Mouse (Mus musculus) left cerebral cortex, postnatal 10 days (tissue): ENCODE results near the gene Slc9a1. TPM values are rescaled to one million over a fixed set of nuclear protein-coding genes. Genes with fewer than 3 reads are reported as not detected.

Experiments used
- DNase-seq, 2 experiments: peaks; one replicate each; pipeline ENCODE4 v3.0.0; 2021 to 2022; ENCODE audit warnings: low spot score in 2 of 2, mixed read lengths in 1 of 2; ENCODE audit errors: extremely low spot score in 1 of 2
- intact Hi-C: fragments of 180-260 bp; cut with DNase I; formaldehyde crosslinking; loops from one replicate; pipeline ENCODE4 v1.15.1; 2025
- total RNA-seq, 2 experiments: library from RNA; stranded (reverse); gene quantifications; 2 replicates each; pipeline ENCODE4 v1.2.3; 2021

Slc9a1 gene
- total RNA-seq = 10 to 100 TPM; 37.3 to 40.9 TPM

GRCm38 (mm10) chr4:133369553-133370297 is at the start of gene Slc9a1:
TSS of gene Slc9a1 (plus strand) at chr4:133369706.
- peak; percentile 94 to 95 for DNase-seq
- intact Hi-C loops = no loop called here

- DNase-seq = no peak
- intact Hi-C loops = no loop called here
Observed at GRCm38 (mm10) chr4:133328129-133328528, 41.4 kb upstream of the Slc9a1 start.

GRCm38 (mm10) chr4:133330296-133330695 is 39.2 kb upstream of the Slc9a1 start:
- no peak for DNase-seq
- intact Hi-C loops = no loop called here

- intact Hi-C loops = no loop called here
- no peak for DNase-seq
Observed at GRCm38 (mm10) chr4:133333306-133333705, 36.2 kb upstream of the Slc9a1 start.

GRCm38 (mm10) chr4:133337833-133338520 is 31.5 kb upstream of the Slc9a1 start:
- no peak for DNase-seq
- intact Hi-C loops = no loop called here

GRCm38 (mm10) chr4:133338521-133339095 is 30.9 kb upstream of the Slc9a1 start:
- intact Hi-C loops = no loop called here
- DNase-seq = no peak

- DNase-seq = peak; percentile 96 to 98
- intact Hi-C loops = no loop called here
Observed at GRCm38 (mm10) chr4:133339148-133339749, 30.3 kb upstream of the Slc9a1 start.

- no peak for DNase-seq
- intact Hi-C loops = loop anchor here (5.0 kb wide), 1 partner anchor 33 kb away; no protein-coding TSS in a partner anchor
Observed at GRCm38 (mm10) chr4:133340217-133340616, 29.3 kb upstream of the Slc9a1 start.

GRCm38 (mm10) chr4:133344112-133344511 is 25.4 kb upstream of the Slc9a1 start:
- intact Hi-C loops = loop anchor here (5.0 kb wide), 1 partner anchor 37 kb away; no protein-coding TSS in a partner anchor
- peak in 1 of 2 experiments; percentile 43 for DNase-seq

- DNase-seq = no peak
- intact Hi-C loops = no loop called here
Observed at GRCm38 (mm10) chr4:133345702-133346101, 23.8 kb upstream of the Slc9a1 start.

GRCm38 (mm10) chr4:133346577-133346976 is 22.9 kb upstream of the Slc9a1 start:
- intact Hi-C loops = no loop called here
- DNase-seq = no peak

- intact Hi-C loops = no loop called here
- no peak for DNase-seq
Observed at GRCm38 (mm10) chr4:133347624-133348023, 21.9 kb upstream of the Slc9a1 start.

GRCm38 (mm10) chr4:133348051-133348775 is 21.3 kb upstream of the Slc9a1 start:
- intact Hi-C loops = no loop called here
- DNase-seq = no peak

- DNase-seq = no peak
- intact Hi-C loops = no loop called here
Observed at GRCm38 (mm10) chr4:133352797-133353196, 16.7 kb upstream of the Slc9a1 start.

- intact Hi-C loops = no loop called here
- no peak for DNase-seq
Observed at GRCm38 (mm10) chr4:133353367-133354365, 15.8 kb upstream of the Slc9a1 start, which contains the start of gene Wdtc1. TSS of gene Wdtc1 (minus strand) at chr4:133353481.

GRCm38 (mm10) chr4:133354641-133355040 is 14.9 kb upstream of the Slc9a1 start:
- intact Hi-C loops = no loop called here
- DNase-seq = no peak
